Mouse (Mus musculus): ENCODE results near the gene Abcc9. TPM values are rescaled to one million over a fixed set of nuclear protein-coding genes. Genes with fewer than 3 reads are reported as not detected.

Abcc9 gene
- polyA plus RNA-seq, 1 experiment from 2014 or later = 14.7 TPM

- Histone ChIP-seq H3K9me3 (replicated peaks; ENCODE audit: control insufficient read depth, low read length) (no peaks in the 10 kb centered on the region), H3K27ac (ENCODE audit: low read length) (peak within 1 kb of the TSS; percentile 90), H3K9ac (ENCODE audit: low read length) (peak within 1 kb of the TSS; percentile 75), H3K36me3 (ENCODE audit: control insufficient read depth, insufficient read depth, low read length) (peaks cover 2% of the 10 kb centered on the region), H3K4me1 (ENCODE audit: control insufficient read depth, insufficient read depth, low read length) (0 out of 2 replicates have a peak, but pooled peaks cover 6% of the 10 kb centered on the region), H3K27me3 (ENCODE audit: control insufficient read depth, insufficient read depth, low read length) (0 out of 2 replicates have a peak, but pooled peaks cover 6% of the 10 kb centered on the region), H3K4me3 (replicated peaks; ENCODE audit: low read length) (peak within 1 kb of the TSS; percentile 58), H3K4me2 (ENCODE audit: low read depth, low read length) (peak within 1 kb of the TSS; percentile 78)
- peak; percentile 93 for ATAC-seq (ENCODE audit: insufficient read depth, low FRiP score)
- WGBS = under 1% methylated on average over 34 of the region's 34 CpGs
Observed at GRCm38 (mm10) chr6:142571055-142571618, 131.0 kb downstream of the Abcc9 start, which contains the start of gene Kcnj8. Gene Kcnj8, minus strand, starts transcription at chr6:142571614.

- Histone ChIP-seq H3K27me3 (ENCODE audit: control insufficient read depth, insufficient read depth, low read length) (0 out of 2 replicates have a peak, but pooled peaks cover 6% of the 10 kb centered on the region), H3K4me3 (replicated peaks; ENCODE audit: low read length) (peak overlapping the region; percentile 58), H3K36me3 (ENCODE audit: control insufficient read depth, insufficient read depth, low read length) (peaks cover 11% of the 10 kb centered on the region), H3K27ac (ENCODE audit: low read length) (peak overlapping the region; percentile 65), H3K4me2 (ENCODE audit: low read depth, low read length) (peak overlapping the region; percentile 78), H3K9me3 (replicated peaks; ENCODE audit: control insufficient read depth, low read length) (no peaks in the 10 kb centered on the region), H3K9ac (ENCODE audit: low read length) (peak overlapping the region; percentile 74), H3K4me1 (ENCODE audit: control insufficient read depth, insufficient read depth, low read length) (0 out of 2 replicates have a peak, but pooled peaks cover 6% of the 10 kb centered on the region)
- 10% methylated on average over 30 of the region's 30 CpGs for WGBS
- no peak for ATAC-seq (ENCODE audit: insufficient read depth, low FRiP score)
Observed at GRCm38 (mm10) chr6:142570046-142570770, 131.9 kb downstream of the Abcc9 start.

- no peak for ATAC-seq (ENCODE audit: insufficient read depth, low FRiP score)
- H3K36me3 ChIP-seq (ENCODE audit: control insufficient read depth, insufficient read depth, low read length) = peaks cover 14% of the 10 kb centered on the region
- no peaks in the 10 kb centered on the region for H3K9me3 ChIP-seq (replicated peaks; ENCODE audit: control insufficient read depth, low read length)
- peak overlapping the region; percentile 77 for H3K27ac ChIP-seq (ENCODE audit: low read length)
- 0 out of 2 replicates have a peak, but pooled peaks cover 6% of the 10 kb centered on the region for H3K27me3 ChIP-seq (ENCODE audit: control insufficient read depth, insufficient read depth, low read length)
- H3K4me1 ChIP-seq (ENCODE audit: control insufficient read depth, insufficient read depth, low read length) = 0 out of 2 replicates have a peak, but pooled peaks cover 6% of the 10 kb centered on the region
- peak overlapping the region; percentile 36 for H3K4me3 ChIP-seq (replicated peaks; ENCODE audit: low read length)
- 39% methylated on average over 7 of the region's 7 CpGs for WGBS
- H3K9ac ChIP-seq (ENCODE audit: low read length) = peak overlapping the region; percentile 63
- H3K4me2 ChIP-seq (ENCODE audit: low read depth, low read length) = peak overlapping the region; percentile 78
Observed at GRCm38 (mm10) chr6:142568713-142569357, 133.3 kb downstream of the Abcc9 start.

GRCm38 (mm10) chr6:142567452-142567851, 134.7 kb downstream of the Abcc9 start:
- H3K36me3 ChIP-seq (ENCODE audit: control insufficient read depth, insufficient read depth, low read length) = peaks cover 14% of the 10 kb centered on the region
- peak overlapping the region; percentile 26 for H3K4me3 ChIP-seq (replicated peaks; ENCODE audit: low read length)
- H3K9ac ChIP-seq (ENCODE audit: low read length) = 0 out of 2 replicates have a peak overlapping the region, but pooled peaks have one; percentile 42
- peak; percentile 16; the same call in 1 of the 2 replicates for ATAC-seq (ENCODE audit: insufficient read depth, low FRiP score)
- WGBS = 13% methylated on average over 5 of the region's 5 CpGs
- H3K4me1 ChIP-seq (ENCODE audit: control insufficient read depth, insufficient read depth, low read length) = 0 out of 2 replicates have a peak, but pooled peaks cover 6% of the 10 kb centered on the region
- H3K27ac ChIP-seq (ENCODE audit: low read length) = no peak overlapping the region; the same call in 1 of the 2 replicates
- H3K4me2 ChIP-seq (ENCODE audit: low read depth, low read length) = peak overlapping the region; percentile 26
- no peaks in the 10 kb centered on the region for H3K9me3 ChIP-seq (replicated peaks; ENCODE audit: control insufficient read depth, low read length)
- H3K27me3 ChIP-seq (ENCODE audit: control insufficient read depth, insufficient read depth, low read length) = 0 out of 2 replicates have a peak, but pooled peaks cover 6% of the 10 kb centered on the region

GRCm38 (mm10) chr6:142564746-142565145, 137.4 kb downstream of the Abcc9 start:
- H3K4me1 ChIP-seq (ENCODE audit: control insufficient read depth, insufficient read depth, low read length) = 0 out of 2 replicates have a peak, but pooled peaks cover 4% of the 10 kb centered on the region
- H3K9ac ChIP-seq (ENCODE audit: low read length) = no peak overlapping the region
- H3K4me3 ChIP-seq (replicated peaks; ENCODE audit: low read length) = no peak overlapping the region
- H3K9me3 ChIP-seq (replicated peaks; ENCODE audit: control insufficient read depth, low read length) = no peaks in the 10 kb centered on the region
- H3K27me3 ChIP-seq (ENCODE audit: control insufficient read depth, insufficient read depth, low read length) = 0 out of 2 replicates have a peak, but pooled peaks cover 2% of the 10 kb centered on the region
- H3K4me2 ChIP-seq (ENCODE audit: low read depth, low read length) = no peak overlapping the region
- H3K27ac ChIP-seq (ENCODE audit: low read length) = no peak overlapping the region
- no peak for ATAC-seq (ENCODE audit: insufficient read depth, low FRiP score)
- WGBS = 97% methylated on average over 3 of the region's 3 CpGs
- H3K36me3 ChIP-seq (ENCODE audit: control insufficient read depth, insufficient read depth, low read length) = peaks cover 14% of the 10 kb centered on the region

- Histone ChIP-seq H3K4me3 (replicated peaks; ENCODE audit: low read length) (no peak overlapping the region), H3K27me3 (ENCODE audit: control insufficient read depth, insufficient read depth, low read length) (no peaks in the 10 kb centered on the region), H3K9ac (ENCODE audit: low read length) (no peak overlapping the region), H3K36me3 (ENCODE audit: control insufficient read depth, insufficient read depth, low read length) (peaks cover 13% of the 10 kb centered on the region), H3K27ac (ENCODE audit: low read length) (no peak overlapping the region), H3K9me3 (replicated peaks; ENCODE audit: control insufficient read depth, low read length) (no peaks in the 10 kb centered on the region), H3K4me1 (ENCODE audit: control insufficient read depth, insufficient read depth, low read length) (no peaks in the 10 kb centered on the region), H3K4me2 (ENCODE audit: low read depth, low read length) (no peak overlapping the region)
- 68% methylated on average over 1 of the region's 1 CpGs for WGBS
- no peak for ATAC-seq (ENCODE audit: insufficient read depth, low FRiP score)
Observed at GRCm38 (mm10) chr6:142561151-142561550, 141.0 kb downstream of the Abcc9 start.

- Histone ChIP-seq H3K9ac (ENCODE audit: low read length) (no peak overlapping the region), H3K4me1 (ENCODE audit: control insufficient read depth, insufficient read depth, low read length) (no peaks in the 10 kb centered on the region), H3K36me3 (ENCODE audit: control insufficient read depth, insufficient read depth, low read length) (no peaks in the 10 kb centered on the region), H3K4me2 (ENCODE audit: low read depth, low read length) (no peak overlapping the region), H3K4me3 (replicated peaks; ENCODE audit: low read length) (no peak overlapping the region), H3K27ac (ENCODE audit: low read length) (no peak overlapping the region), H3K9me3 (replicated peaks; ENCODE audit: control insufficient read depth, low read length) (no peaks in the 10 kb centered on the region), H3K27me3 (ENCODE audit: control insufficient read depth, insufficient read depth, low read length) (no peaks in the 10 kb centered on the region)
- ATAC-seq (ENCODE audit: insufficient read depth, low FRiP score) = no peak
- WGBS = 79% methylated on average over 10 of the region's 10 CpGs
Observed at GRCm38 (mm10) chr6:142558772-142559679, 143.1 kb downstream of the Abcc9 start.

GRCm38 (mm10) chr6:142558076-142558475, 144.0 kb downstream of the Abcc9 start:
- Histone ChIP-seq H3K4me3 (replicated peaks; ENCODE audit: low read length) (no peak overlapping the region), H3K36me3 (ENCODE audit: control insufficient read depth, insufficient read depth, low read length) (no peaks in the 10 kb centered on the region), H3K9ac (ENCODE audit: low read length) (no peak overlapping the region), H3K4me1 (ENCODE audit: control insufficient read depth, insufficient read depth, low read length) (no peaks in the 10 kb centered on the region), H3K27ac (ENCODE audit: low read length) (no peak overlapping the region), H3K4me2 (ENCODE audit: low read depth, low read length) (no peak overlapping the region), H3K9me3 (replicated peaks; ENCODE audit: control insufficient read depth, low read length) (no peaks in the 10 kb centered on the region), H3K27me3 (ENCODE audit: control insufficient read depth, insufficient read depth, low read length) (no peaks in the 10 kb centered on the region)
- WGBS = 81% methylated on average over 10 of the region's 10 CpGs
- ATAC-seq (ENCODE audit: insufficient read depth, low FRiP score) = no peak
